Mouse (Mus musculus) induced T-regulatory cell, adult 2 months (primary cell): ENCODE data around the gene Kifc3.
"Not testable (repeated sequence)": the region's sequence is repeated elsewhere in the genome, so short reads cannot be mapped to it uniquely, and the experiment has no call there.

Experiments
- DNase-seq: peaks from one replicate; pipeline ENCODE4 v3.0.0-alpha.2; 2012; ENCODE audit warnings: low read depth

Gene Kifc3

DNA sequence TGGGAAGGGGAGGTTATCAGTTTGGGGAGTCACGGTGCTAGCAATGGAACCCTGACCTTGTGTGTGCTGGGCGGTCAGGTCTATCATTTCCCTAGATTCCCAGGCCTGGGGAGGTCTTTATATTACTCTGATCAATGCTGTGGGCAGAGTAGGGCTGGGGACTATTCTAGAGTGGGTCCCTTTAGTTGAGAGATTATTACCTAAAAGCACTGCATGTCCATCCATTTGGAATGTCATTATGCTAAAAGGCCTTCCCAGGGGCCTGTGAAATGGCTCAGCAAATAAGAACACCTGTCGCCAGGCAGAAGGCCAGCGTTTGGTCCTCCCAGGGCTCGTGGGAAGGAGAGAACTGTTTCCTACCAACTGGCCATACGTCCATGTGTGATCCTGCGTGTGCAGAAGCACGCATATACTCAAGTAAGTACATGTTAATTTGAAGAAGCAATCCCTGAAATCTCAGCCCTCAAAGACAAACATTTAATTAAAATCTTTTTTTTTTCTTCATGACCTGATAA, 499 bp downstream of the Kifc3 start:
- DNase-seq = no peak

DNA sequence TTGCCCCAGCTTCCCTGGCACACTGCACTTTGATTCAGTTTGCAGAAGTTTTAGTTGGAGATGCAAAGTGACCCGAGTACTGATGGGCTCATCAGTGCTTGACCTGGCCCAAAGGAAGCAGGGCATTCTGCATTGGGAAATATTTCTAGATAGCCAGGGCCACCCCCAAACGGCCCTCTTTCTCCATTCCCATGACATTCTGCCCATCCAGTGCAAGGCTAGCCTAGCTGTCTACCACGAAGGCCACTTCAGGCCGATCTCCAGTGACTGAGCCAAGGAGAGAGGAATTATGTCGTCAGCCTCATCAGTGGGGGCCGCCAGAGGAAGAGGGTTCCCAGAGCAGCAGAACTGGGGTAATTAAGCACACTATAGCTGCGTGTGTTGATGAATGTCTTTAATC, 1.1 kb downstream of the Kifc3 start:
- no peak for DNase-seq

DNA sequence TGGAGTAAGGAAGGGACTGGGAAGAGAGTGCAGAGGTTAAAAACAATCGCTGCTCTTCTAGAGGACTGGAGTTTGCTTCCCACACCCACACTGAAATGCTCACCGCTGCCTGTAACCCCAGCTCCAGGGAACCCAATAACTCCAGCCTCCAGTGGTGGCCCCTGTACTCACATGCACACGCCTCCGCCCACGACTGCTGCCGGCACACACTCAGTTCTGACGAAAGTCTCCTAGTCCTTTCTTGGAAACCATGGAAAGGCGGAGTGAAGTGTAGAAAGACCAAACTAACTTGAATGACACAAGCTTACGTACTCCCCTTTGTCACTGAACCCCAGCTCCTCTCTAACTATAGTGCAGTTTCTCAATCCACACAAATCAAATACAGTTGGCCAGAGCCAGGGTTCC, 2.6 kb downstream of the Kifc3 start:
- no peak for DNase-seq

DNA sequence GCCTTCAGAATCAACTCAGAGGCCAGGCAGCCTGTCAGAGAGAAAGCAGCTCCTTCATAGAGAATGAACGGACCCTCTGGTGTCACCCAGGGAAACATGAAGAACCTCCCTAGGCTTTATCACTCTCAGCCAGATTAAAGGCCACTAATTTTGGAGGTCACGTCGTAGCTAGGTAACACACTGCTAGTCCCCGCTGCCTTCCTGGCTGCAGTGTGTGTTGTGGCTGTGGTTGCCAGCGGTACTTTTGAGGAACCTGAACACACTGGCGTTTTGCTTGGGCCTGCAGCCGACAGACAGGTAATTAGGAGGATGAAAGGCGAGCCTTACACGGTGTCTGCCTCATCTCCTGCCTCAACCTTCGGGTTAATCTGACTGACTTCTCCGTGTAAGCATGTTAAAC, 6.9 kb downstream of the Kifc3 start:
- DNase-seq = no peak

DNA sequence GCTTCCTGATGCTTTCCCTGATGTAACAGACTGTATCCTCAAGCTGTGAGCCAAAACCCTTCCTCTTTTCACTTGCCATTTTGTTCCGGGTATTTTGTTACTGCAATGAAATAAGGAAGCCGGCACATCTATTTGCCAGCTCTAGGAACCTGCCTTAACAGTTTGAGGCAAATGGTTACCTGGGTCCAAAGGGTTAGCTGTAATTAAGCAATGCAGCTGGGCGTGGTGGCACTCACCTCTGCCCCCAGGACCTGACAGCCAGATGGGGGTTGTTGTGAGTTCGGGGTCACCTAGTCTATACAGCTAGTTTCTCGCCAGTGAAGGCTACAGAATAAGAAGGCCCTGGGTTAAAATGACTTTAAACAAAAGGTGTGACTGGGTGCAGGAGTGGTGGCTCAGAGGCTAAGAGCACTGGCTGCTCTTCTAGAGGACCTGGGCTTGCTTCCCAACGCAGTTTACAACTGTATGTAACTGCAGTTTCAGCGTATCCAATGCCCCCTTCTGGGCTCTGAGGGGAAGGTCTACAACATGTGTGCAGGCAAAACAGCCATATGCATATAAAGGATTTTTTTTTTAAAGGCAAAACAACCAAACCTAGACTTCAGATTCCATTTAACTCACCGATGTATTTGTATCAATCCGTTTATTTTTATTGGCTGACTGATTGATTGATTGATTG, 11.0 kb downstream of the Kifc3 start:
- DNase-seq = no peak

DNA sequence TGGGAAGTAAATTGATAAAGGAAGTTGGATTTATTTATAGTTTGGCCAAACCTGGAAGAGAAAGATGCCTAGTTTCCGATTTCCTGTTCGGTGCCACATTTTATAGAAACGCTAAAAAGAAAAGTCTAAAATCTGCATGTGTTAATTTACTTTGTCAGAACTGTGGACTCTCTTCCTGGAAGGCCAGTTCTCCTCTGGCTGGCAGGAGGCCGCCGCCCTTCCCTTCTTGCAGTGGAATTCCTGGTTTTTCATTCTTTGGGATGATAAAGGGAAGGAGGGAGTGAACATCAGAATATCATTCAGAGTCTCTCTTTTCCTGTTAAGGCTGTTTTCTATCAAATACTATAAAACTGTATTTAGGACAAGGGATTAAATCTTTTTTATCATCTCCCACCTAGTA, 15.0 kb downstream of the Kifc3 start:
- no peak for DNase-seq

DNA sequence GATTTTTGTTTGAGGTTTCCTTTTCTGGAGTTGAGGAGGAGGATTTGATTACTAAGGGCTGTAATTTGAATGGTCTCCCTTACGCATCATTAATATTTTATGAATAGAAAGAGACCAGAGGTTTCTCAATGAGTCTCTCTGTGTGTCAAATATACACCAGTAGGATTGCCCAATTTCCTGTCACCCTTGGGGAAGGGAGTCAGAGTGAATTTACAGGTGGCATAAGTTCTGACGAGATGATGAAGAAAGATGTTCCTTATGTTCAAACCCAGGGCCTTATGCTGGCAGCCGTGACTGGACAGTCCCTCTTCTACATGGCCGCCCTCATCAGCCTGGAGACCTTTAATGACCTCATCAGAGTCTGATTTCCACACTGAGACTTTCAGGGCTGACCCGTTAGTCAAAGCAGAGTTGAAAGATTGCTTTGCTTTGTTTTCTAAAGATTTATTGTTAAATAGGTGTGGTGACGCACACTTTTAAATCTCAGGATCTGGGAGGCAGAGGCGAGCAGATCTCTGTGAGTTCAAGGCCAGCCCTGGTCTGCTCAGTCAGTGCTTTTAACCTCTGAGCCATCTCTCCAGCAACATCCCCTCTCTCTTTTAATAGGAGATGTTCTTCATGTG, 16.6 kb downstream of the Kifc3 start:
- DNase-seq = no peak

DNA sequence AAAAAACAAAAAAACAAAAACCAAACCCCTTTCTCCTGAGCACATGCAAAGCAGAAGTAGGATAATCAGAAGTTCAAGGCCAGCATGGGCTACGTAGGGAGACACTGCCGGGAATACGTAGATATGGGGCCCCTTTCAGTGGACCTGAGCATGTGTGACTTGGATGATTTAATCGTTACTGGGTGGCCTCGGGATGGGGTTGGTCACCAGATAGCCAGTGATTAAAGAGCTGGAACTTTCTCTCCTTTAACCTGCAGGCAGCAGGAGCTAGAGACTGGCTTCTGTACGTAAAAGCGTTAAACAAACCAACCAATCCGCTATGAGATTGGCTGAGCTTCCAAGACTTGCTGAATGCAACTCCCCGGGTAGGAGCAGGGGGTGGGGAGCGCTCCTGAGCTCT, 17.5 kb downstream of the Kifc3 start:
- no peak for DNase-seq

DNA sequence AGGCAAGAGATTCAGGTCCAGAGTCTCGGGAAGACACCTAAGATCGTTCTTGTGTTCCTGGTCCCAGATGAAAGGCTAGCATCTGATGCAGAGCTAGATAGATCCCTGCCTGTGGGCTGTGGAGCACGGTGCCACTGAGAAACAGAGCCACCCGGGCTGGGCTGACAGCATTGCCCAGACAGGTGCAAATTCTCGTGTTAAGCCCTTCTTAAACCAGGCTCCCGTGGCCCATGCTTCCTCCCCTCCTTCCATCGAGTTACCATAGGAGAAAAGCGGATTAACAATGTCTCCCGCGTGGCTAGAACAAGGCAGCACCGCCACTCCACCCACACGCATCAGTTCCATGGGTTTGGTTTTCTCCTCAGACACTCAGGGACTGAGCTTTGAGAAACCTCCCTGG, 18.4 kb downstream of the Kifc3 start:
- DNase-seq = no peak

DNA sequence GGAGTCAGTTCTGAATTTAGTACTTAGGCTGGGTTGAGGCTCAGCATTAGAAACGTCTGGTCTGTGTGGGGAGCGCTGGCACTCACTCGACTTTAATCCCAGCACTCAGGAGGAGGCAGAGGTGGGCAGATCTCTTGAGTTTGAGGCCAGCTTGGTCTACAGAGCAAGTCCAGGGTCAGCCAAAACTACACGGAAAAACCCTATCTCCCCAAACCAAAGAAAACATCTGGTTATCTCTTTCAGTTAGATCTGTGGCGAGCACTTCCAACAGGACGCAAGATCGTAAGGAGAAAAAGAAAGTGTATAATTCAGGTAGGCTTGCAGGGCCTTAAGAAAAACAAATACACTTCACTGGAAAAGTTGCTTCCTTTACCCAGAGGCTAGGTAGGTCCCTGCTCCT, 20.8 kb downstream of the Kifc3 start:
- no peak for DNase-seq

DNA sequence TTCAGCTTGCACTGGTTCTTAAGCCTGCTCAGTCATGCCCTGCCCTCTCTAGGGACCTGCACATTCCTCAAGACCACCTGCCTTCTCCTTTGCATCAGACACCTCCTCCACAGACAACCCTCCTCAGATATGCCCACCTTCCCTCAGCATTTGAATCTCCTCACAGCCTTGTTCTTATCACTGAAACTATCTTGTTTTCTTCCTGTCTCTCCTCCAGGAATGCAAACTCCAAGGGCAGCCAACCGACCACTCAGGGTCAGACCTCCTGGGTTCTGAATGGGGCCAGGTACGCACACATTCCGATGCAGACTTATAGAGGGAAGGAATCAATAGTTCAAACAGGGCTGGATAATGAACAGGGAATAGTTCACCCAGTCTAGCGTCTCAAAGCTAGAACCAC, 24.4 kb downstream of the Kifc3 start:
- DNase-seq = no peak

DNA sequence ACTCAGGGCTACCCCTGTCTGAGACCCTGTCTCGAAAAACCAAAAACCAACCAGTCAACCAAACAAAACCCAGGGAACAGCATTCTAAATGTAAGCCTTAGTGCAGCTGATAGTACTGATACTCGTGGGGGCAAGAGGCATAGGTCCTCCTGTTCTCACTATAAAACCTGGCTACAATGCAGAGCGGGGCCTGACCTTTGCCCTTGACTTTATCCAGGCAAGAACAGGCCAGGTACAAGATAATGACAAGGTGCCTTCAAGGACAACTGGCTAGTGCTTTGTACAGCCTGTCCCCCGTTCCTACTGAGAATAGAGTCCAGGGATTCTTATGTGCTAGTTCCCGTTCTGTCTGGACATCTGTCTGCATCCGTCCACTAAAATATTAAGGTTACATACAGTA, 25.6 kb downstream of the Kifc3 start:
- DNase-seq = no peak

DNA sequence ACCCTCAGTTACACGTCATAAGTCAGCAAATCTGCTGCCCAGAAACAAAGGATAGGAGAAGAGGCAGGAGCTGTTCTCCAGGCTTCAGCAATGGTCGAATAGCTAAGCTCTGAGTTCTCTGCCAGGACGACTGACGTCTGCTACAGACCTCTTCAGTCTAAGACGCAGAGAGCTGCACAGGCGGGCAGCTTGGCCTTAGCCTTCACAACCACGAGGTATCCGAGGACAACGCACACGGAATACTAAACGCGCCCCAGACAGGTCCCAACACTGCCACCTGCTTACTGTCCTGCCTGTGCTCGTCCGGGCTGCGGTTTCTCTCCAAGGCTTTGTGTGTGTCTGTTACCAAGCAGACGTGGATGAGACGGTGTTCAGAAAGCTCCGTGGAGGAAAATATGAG, 26.8 kb downstream of the Kifc3 start:
- DNase-seq = no peak

DNA sequence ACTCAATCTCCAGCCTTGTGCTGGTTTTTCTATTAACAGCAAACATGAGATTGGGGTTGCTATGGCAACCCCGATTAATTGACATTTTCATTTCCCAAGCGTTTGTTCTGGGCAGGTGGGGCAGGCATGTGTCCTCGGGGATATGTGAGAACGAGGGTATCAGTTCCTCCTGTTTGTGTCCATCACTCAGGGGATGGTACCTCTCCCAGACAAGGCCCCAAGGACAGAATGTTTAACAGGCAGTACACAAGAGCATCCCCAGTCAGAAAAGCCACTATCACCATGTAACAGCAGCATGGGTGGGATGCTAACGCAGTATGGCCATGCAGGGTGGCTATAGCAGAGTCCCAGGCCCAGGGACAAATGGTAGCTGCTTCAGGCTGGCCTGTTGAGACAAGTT, 27.3 kb downstream of the Kifc3 start:
- DNase-seq = no peak

DNA sequence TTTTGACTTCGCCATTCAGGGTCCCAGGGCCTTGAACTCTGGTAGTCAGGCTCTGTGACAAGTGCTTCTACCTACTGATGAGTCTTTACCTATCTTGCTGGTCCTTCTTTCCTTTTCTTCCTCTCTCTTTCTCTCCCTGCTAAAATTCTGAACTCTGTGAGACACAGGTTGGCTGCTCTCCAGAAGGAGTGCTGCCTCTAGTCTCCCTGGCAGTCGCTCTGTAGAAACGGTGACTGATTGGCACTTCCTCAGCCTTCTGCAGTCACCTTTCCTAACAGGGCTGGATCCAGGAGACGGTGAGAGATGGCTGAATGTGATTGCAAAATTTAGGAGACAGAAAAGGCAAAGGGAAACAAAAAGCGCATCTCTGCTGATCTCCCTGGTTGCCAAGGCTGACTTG, 30.2 kb downstream of the Kifc3 start:
- no peak for DNase-seq

DNA sequence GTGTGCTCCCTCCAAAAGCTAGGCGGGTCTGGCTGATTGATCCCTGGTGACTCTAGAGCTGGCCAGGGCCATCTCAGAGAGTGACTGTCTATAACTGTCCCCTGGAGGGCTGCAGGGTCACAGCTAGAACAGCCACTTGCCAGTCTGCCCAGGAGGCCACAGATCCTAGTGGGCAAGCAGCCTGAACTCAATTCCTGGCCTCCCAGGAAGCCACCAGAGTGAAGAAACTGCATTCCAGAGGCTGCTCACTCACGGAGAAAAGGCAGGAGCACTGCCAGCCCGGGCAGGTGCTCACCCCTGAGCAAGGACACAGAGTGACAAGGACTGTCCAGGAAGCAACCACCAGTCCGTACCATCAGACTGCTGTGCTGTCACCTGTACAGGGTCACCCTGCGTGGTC, 34.9 kb downstream of the Kifc3 start:
- no peak for DNase-seq

DNA sequence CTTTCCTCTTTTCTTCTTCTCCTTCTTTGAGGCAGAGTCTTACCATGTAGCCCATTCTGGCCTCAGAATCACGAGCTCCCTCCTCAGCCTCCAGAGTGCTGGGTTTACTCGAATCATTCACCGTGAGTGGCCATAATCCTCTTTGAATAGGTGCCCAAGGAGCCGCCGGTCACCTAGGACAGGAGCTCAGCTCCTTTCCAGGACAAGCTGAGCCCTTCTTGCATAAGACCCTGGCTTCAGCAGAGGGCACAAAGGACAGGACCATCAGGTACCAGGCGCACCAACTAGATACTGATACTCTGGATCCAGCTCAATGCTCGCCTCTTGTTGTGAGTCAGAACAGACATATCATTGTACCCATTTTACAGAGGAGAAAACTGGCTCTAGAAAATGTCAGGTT, 36.2 kb downstream of the Kifc3 start:
- DNase-seq = no peak

DNA sequence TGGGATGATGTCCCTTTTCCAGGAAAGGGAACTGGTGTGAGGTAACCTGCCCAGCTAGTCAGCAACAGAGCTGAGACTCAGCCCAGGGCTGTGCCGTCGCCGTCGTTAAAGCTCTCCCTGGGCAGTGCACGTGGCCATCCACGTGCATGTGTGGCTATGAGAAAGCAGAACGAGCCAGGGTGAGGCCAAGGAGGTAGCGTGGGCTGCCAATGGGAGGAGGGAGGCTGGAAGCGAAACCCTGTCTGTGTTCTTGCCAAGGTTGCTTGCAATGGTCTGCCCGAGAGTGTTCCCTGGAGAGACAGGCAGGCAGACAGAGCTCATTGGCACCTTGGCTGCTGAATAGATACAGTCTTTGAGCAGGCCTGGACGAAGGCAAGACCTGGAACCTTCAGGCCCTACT, 36.7 kb downstream of the Kifc3 start:
- DNase-seq = no peak

DNA sequence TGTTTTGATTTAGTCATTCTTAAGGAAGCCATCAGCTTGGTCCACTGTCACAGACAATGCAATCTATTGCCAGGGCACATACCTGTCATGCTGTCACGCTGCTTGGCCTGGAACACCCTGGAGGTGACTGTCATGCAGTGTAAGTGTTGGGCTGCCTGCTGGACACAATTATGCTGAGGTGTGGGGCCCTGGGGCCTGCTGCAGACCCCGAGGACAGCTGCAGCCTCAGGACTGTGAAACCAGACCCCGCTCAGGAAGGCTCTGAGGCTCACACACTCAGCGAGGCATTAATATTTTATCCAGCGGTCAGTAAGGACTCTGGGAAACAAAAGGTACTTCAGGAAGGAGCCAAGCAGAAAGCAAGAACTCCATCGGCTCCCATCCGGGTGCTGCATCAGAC, 38.1 kb downstream of the Kifc3 start:
- no peak for DNase-seq

DNA sequence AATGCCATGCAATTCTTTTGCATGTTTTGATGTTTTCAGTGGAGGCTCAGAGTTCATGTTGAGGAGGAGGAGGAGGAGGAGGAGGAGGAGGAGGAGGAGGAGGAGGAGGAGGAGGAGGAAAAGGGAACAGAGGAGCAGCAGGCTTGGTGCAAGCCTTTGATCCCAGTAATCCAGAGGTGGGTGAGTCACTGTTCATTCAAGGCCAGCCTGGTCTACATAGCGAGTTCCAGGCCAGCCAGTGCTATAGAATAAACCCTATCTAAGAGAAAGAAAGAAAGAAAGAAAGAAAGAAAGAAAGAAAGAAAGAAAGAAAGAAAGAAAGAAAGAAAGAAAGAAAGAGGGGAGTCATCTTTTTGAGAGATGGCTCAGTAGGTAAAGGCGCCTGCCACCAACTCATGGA, 38.6 kb downstream of the Kifc3 start:
- not testable (repeated sequence) for DNase-seq

DNA sequence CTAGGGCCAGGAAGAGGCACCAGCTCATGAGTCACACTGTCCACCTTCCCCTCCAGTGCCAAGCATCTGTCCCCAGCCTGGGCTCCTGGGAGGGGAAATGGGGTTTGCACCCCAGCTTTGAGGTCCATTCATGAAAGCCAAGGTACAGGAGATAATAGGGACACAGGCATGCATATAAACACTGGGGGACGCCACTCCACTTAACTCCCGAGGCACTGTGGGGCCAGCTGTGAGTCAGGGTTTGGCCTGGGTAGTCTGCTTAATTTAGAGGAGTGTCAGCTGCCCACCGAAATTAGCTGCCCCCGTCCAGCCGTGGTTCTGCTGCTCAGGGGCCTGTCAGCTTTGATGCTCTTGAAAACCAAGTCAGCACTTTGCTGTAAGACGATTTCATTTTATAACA, 39.8 kb downstream of the Kifc3 start:
- no peak for DNase-seq

DNA sequence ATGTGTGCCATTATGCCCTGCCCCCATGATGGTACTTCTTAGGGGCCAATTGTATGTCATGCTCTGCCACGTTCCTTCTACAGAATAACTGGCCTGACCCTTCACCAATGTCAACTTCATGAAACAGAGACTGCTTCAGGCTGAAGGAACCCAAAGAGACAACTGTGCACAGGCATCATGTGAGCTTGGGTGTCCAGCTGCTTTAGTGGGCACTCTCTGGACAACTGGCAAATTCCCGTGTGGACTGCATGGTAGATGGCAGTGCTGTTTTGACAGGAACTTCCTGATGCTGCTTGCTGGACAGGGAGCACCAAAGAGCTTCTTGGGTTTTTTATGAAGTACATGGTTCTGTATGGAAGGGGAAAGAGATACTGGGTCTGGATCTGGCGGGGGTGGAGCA, 43.3 kb downstream of the Kifc3 start:
- no peak for DNase-seq

DNA sequence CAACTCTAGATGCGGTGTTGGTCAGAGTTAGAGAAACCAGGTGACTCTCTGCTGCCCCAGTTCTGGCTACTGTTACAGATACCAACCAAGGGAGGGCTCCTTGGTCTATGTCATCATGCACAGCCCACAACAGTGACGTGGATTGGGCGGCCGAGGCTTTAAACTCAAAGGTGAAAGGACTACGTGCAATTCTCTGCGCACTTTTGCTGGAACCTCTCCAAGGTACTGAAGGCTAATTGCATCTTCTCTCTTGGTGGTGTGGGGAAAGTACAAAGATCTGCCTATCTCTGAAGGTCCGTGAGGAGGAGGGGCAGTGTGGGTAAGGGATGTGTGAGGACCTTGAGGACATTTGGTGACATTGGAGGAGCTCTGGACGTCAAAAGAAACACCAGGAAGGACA, 44.0 kb downstream of the Kifc3 start:
- DNase-seq = no peak

DNA sequence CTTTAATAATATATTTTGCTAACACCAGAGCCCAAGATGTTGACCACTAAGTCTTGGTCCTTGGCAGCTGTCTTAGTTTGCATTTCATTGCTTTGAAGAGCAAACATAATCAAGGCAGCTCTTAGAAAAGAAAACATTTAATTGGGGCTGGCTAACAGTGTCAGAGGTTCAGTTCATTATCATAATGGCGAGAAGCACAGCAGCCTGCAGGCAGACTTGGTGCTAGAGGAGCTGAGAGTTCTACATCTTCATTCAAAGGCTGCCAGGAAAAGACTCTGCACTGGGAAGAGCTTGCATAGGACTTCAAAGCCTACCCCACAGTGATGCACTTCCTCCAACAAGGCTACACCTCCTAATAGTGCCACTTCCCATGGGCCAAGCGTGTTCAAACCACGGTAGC, 45.5 kb downstream of the Kifc3 start:
- no peak for DNase-seq
